Mouse (Mus musculus) urinary bladder, postnatal 14 days (tissue): Measurements from ENCODE around the gene Vim.
A peak's percentile ranks its signal among the peaks of the same experiment; 100 is the strongest.

Experiments
- DNase-seq: peaks from one replicate; pipeline ENCODE4 v3.0.0; 2021; ENCODE audit warnings: low spot score

Gene Vim

DNA sequence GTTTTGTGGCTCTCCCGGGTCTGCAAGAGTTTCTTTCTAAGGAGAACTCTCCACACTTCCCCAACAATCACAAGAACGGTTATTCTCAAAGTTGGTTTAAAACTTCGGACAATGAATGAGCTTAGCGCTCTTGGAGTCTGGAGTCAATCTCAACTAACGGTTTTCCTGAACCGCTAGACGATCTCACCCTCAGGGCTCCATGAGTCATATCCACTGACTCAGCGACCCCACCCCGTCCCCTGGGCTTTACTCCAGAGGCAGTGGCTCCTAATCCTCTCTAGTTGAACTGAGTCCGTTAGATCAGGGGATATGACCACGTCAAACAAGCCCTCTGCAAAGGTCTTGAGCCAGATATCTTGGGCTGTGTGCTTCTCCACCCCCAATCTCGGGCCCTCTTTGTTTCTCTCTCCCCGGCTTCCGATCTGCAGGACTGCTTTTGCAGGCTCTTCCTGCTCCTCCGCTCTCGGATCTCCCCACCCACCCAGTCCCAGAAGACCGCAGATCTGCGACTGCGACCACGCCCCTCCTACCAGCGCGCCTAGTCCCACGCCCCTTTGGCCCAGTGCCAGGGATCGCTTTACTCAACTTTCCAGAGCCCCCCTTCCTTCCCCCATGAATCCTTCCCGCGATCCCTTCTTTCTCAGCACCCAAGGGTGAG lies at the start of gene Vim:
Gene Vim, plus strand, starts transcription at position 520 of the 658 bp plus-strand sequence.
- peak; percentile 87 for DNase-seq

DNA sequence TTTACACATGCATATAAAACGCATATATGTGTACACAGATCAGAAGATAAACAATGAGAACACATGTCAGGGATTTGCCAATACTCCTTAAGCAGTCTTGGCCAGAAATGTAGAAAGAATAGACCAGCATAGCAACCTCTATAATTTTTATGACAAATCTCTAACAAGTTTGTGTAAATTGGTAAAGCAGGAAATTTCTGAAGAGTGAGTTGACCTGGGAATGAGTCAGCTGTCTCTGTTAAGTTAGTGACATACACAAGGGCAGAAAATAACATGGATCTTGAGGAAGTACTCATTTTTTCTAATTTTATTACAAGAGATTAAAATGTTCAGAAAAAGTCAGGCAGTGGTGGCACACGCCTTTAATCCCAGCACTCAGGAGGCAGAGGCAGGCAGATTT lies 47.5 kb upstream of the Vim start:
- no peak for DNase-seq

DNA sequence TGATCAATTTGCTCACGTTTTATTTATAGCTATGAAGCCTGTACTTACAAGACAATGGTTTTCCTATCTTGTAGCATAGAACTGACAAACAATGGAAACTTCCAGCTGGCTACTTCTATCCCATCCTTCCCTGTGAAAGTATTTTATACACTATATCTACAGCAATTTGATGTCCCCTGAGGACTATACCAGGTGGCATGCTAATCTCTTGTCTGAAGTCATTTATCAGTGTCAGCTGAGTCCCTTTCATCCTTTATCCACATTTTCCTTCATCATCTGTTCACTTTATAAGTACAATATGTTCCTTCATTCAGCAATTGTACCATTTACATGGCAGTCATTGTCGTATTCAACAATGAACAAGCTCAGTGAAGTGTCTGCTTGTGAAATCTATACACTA lies 46.6 kb upstream of the Vim start:
- DNase-seq: no peak

DNA sequence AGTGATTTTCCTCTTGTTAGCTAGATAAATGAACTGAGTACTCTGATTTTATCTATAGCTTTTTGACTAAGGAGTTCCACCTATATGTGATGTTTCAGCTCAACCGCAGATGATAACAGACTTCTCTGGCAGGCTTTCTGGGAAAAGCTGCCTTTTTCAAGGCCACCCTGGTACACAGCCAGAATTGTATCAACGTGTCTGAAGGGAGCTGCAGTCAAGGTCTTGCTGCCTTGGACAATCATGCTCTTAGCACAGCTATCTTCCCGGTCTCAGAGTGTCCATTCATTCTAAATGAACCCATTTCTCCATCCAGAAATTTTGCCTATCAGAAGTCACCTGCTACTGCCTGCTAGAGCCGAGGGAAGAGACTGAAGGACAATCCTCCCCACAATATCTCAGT lies 46.2 kb upstream of the Vim start:
- DNase-seq: no peak

DNA sequence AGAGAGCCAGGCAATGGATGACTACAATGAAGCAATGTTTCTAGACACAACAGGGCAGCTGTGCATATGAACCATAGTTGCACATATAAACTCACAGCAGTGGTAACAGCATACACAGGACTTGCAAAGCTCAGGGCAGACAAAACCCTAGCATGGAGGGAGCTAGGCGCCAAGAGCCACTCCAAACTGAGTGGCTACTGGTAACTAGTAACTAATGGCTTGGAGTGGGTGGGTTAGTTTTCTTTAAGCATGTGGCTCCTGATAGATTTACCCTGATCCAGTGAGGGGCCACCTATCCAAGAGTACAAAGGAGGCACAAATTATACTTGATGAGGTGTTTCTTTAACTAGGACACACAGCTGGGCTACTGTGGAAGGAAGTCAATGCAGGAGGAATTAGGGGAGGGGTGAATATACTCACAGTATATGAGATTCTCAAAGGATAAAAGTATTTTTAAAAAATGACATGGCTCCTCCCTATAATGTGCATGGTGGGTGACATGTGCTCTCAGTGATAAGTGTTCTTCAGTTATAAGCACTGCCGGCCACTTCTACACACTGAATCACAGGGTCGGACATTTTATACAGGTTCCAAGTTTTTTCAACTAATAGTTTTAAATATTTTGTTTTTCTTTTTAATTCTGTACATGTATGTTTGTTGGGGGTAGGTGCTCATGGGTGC lies 44.3 kb upstream of the Vim start:
- no peak for DNase-seq

DNA sequence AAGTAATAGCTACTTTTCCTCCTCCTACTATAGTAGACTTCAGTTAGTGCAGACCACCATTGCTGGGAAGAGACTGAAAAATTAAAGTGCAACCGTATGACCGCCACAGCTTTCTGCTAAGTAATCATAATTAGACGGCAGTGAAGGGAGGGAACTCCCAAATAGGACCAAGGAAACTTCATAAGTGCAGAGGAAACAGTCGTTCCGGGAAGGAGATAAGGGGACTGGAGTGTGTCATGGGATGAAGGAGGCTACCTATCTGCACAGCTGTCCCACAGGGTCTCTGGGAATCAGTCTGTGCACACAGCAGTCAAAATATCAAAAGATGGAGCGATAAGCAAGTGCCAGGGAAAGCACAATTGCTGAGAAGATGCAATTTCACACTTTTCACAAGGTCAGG lies 43.1 kb upstream of the Vim start:
- DNase-seq: no peak

DNA sequence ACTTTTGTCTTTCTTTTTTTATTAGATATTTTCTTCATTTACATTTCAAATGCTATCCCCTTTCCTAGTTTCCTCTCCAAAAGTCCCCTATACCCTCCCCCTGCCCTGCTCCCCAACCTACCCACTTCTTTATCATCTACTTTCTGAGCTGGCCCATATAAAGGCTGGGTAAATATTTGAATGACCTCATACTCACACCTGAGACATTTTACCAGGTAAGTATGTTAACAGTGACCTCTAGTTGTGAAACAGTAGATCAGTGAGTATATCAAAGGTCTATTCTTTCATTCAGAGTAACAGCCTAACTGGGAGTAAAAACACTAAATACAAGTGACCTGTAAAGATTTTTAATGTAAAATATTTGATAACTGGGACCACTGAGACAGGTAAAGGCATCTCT lies 37.0 kb upstream of the Vim start:
- no peak for DNase-seq

DNA sequence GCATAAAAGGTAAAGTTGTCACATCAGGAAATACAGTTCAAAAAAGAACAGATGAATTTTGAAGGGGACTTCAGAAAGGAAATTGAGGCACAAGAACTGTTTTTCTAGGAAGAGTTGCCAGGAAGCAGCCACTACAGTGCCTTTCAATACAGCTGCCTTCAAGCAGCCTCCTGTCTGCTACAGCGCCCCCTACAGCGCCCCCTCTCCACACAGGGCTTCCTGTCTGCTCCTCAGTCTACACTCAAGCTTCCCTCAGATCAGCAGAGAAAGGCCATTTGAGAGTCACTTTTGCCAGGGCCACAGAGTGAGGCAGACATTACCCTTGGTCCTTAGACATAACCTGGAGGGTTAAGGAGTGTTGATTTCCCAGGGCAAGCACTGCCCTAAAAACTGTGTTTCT lies 36.0 kb upstream of the Vim start:
- DNase-seq: no peak

DNA sequence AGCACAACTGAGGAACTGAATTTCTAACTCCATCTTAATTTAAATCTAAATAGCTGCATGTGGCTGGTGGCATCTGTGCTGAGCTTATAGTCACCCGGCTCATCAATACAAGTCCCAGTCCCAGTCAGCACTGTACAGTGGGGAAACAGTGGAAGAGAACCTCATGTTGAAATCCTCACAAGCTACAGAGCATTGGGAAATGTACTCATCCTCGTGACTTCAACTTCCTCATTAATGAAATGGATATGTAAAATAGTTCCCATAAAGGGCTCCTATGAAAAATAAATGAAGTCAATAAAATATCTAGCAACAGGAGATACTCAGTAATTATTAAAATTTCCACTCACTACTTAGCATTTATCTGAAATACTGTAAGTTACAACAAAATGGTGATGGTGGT lies 35.5 kb upstream of the Vim start:
- DNase-seq: no peak

DNA sequence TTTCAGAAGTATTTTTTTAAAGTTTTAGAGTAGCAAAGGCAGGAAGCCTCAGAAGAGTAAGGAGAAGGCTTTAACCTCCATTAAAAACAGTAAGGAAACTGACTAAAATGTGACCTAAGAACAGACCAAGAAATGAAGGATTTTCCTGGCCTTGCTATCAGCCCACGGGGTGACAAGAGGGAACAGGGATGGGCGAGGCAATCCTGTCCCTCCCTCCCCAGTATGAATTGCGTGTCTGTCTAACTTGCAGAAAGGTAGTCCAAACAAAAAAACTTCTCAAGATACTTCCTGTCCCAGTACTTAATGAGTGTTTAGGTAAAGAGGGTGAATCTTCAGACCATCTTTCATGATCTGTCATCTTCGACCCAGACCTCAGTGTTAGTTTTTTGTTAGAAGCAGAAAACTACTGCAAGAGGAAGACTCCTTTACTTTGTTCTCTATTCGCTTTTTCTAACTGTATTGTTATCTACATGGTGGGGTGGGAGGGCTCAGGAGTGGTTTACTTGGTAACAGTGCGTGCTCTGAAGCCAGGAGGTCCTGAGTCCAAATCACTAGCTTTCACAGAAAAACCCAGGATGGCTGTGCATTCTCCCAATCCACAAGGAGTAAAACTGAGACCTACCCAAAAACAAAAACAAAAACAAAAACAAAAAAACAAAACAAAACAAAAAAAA lies 34.9 kb upstream of the Vim start:
- DNase-seq: no peak

DNA sequence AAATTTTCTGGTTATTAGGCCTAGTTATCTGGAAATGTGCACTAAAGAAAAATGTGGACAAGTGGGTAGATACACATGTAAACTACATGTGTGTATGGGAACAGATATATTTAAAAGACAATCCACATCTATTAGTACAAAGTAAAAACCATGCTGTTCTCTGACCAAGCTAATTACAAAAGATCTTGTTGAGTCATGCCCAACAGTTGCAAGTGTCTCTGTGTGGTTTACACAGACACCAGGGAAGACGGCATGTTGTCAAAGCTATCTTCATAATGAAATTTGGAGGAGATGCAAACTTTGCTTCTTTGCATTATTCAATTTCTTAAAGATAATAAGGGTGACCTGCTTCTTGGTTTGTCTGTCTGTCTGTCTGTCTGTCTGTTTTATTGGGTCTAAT lies 33.9 kb upstream of the Vim start:
- no peak for DNase-seq

DNA sequence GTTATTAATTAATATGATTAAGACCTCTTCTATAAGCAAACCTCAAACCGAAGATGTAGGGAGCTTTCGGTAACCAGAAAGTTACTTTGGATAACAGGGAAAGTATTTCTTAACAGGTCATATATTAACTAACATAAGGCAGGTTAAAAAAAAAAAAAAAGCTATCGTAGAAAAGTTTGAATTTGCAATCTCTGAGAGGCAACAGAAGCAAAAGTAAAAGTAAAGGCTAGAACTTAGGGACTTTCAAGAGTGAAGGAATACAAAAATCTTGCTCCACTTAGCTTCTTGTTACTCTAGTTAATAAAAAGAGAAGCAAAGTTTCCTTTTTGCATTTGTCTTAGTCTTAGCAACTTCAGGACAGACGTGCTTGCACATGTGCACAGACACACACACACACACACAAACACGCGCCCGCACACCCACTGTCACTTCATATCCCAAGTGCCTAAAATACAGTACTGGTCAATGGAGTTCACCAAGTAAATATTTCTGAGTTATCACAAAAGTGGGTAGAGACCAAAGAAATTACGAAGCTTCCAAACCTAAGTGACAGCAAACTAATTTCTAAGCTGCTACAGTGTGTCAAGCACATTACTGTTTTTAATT lies 30.1 kb upstream of the Vim start:
- no peak for DNase-seq

DNA sequence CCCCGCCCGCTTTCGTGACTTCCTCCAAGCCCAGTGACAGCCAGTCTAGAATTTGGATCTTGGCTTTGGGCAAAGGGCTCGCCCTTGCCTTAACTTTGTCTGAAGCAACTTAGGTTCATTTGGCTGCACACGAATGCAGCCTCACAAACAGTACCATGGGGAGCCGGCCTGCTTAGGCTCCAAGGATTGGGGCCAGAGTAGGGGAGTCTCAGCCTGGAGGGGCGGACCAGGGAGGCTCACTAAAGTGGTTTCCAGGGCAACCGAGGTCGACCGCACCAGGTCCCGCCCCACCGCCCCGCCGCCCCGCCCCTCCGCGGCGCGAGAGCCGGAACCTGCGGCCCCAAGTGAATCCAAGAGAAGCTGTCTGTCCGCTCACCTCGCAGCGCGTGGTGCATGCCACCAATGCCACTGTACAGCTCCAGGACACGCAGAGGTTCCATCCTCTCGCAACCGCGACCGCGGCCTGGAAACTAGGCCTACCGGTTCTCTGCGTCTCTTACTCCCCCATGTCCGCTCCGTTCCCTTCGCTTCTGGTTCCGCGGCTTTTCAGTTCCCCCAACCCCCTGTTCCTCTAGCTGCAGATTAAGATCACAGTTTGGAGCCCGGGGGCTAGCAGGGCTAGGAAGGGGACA lies 29.4 kb upstream of the Vim start, which contains the start of gene Trdmt1:
Gene Trdmt1, minus strand, starts transcription at position 476 of the 632 bp plus-strand sequence.
- peak; percentile 80 for DNase-seq

DNA sequence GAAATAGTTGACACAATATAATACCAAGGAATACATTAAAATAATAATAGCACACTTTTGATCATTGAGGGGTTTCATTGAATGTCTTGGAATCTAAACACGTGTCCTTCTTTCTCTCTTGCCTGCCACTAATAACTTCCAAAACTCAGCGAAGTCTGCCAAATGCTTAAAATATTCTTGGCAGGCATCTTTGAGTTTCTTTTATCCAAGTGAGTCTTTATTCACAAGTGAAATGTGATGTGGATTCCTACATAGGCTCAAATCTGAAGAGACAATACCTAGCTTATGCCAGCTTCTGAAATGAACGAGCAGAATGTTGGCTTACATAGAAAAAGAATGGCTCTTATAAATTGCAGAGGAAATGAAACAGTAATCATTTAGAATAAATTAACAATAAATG lies 25.0 kb upstream of the Vim start:
- no peak for DNase-seq

DNA sequence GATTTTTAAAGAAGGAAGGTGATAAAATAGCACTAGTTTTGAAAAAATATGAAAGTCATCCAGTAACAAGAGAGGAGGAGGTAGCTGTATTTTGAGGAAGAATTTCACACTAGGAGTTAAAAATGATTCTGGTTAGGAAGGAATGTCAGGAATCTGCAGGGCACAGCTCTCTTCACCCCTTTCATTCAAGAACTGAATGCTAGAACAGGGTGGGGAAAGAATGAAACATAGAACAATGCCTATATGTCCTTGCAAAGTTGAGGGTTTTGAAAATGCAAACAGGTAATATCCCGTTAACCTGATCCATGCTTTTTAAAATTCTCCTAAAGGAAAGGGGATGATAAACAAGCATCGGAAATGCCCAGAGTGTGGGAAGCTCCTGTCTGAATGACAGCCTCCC lies 19.8 kb upstream of the Vim start:
- DNase-seq: no peak

DNA sequence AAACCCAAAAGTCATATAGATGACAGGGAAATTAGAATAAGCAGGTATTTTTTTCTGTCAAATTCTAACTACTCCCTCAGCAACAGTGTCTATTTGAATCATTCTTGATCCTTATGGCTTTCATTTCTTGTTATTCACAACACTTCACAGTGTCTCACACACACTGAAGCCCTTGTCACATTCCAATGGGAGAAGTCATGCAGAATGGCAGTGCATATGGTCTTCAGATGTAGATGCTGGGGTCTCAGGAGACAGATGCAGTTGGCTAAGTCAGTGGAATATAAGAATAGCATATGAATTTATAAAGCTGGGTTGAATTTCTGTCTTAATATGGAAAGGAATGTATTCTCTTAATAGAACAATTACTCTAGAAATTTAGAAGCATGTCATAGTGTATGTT lies 17.5 kb upstream of the Vim start:
- no peak for DNase-seq

DNA sequence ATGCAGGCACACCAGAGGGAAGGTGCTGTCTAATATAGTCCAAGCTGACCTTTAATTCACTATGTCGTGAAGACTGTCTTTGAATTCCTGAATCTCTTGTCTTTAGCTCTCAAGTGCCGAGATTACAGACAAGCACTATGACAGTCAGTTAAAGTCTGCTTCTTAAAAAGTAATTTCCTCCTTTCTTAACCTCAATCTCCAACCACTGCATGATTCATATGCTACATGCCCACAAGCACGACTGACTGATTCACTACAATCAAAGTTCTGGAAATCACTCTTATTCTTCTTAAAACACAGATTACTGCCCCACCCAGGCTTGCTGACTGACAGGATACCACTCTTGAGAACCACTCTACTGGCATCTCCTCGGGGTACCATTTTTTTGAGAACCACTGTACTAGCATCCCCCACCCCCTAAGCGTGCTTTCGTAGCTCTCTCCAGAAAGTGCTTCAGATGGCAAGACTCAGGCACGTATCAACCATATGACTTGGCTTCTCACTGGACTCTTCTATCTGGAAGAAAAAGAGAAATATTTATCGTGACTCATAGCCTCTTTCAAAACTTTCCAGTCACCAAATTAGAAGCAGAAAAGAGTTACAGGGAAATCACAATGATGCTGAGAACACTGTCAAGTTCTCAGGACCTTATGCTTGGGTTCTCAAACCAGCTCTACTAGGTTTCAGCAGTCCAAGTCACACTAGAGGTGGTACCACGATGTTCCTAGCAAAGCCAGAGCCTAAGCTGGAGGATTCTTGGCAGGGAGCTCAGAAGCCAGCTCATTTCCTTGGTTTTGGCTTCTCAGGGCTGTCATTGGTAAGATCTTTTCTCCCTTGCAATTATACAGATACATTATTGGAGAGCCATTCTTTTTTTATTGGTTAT lies 16.3 kb upstream of the Vim start:
- DNase-seq: peak; percentile 5

DNA sequence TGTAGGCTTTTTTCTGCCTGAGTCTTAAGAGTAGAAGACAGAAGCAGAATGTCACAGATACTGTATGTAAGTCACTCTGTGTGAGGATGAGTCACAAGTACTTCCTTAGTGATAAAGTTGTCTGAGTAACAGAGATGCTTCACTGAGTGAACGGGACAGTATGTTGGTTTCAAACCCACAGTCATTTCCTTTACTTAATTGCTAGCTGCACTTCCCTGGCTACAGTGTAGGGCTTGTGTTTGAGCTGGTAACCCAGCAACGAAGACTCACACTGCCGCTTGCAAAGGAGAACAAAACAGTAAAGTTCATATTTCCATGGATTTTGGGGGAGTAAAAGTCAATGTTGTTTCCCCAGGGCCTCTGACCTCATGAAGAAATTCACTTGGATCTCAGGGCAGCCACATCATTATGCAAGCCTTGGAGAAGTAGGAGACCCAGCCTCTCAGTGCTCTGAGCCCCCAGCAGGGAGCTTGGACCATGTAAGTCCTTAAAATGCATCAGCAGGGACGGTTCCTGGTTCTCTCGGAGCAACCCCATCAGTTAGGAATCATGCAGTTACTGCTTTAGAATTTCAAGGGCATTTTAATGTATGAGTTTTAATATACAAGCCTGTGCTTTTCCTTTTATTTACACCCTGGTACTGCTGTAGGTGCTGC lies 15.0 kb upstream of the Vim start:
- DNase-seq: peak; percentile 7

DNA sequence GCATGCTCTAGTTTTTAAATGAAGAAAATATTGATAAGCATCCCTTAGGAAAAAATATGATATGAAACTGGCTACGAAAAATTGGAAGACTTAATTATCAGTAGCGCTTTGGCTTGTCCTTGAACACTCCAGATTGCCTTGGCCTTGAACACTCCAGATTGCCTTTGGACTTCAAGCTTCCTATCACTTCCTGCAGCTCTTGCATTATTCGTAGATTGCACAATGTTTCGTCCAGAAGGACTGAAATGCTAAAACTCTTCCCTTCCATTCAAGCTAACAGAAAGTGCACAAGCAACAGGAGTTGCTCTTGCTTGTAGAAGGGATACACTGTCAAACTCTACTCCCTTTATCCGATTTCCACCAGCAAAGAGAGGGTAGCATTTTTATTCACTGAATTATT lies 14.4 kb upstream of the Vim start:
- DNase-seq: no peak

DNA sequence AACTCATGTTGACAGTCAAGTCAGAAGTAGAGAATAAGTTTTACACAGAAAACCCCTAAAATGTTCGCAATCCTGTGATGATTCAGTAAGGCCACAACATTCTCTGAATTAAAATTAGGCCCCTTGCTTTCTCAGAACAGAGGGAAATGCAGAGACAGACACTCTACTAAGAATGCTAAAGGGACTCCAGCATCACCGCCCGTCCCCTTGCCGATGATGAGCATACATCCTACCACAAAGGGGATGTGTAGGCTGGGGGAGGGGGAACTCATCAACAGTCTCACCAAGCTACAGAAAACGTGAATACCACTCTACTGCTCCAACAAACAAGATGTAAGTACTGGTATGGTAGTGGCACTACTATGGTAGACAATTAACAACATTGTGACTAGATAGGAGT lies 14.0 kb upstream of the Vim start:
- no peak for DNase-seq

DNA sequence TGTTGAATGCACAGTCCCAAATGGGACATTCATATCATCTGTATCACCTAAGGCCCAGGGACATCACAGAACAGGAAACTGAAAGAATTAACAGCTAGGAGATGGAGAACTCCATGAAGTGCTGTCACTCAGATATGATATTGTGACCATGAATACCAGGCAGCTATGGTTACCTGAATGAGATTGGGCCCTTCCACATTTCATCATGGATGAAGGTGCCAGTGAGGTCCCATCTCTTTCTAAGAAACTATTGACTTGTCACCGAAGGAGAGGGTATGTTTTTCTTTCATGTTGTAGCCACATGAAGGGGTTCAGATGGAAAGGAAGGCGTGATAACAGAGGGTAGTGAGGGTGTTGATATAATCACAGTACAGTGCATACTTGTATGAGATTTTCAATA lies 13.3 kb upstream of the Vim start:
- DNase-seq: no peak
